Mouse (Mus musculus) T-helper 17 cell (primary cell): Measurements from ENCODE around the gene Dgcr2.

Experiments
- in situ Hi-C, 2 experiments: fragments of 300-600 bp; cut with MboI, MseI; formaldehyde crosslinking; loops; 1 replicate in 1 of 2; 2 replicates in 1 of 2; pipeline ENCODE4 v1.15.1; 2025; ENCODE audit warnings: high pct_unique_total_duplicates in 2 of 2

Dgcr2 gene

DNA sequence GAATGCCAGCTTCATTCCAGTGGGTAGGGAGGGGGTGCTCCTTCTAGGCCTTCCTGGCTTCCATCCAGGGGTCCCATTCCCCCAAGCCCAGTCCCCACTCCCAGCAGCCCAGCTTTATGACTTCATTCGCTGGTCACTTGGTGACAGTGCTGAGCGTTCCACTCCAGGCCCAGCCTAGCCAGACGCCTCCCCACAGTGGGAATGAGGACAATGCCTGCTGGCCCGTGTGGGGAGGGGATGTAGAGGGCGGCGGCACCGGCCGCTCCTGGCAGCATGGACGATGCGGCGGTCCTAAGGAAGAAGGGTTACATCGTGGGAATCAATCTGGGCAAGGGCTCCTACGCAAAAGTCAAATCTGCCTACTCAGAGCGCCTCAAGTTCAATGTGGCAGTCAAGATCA, at the start of gene Dgcr2, which contains the start of gene Tssk2:
Gene Dgcr2 (minus strand): TSS at position 101 of the 400 bp plus-strand sequence.
Gene Tssk2 (plus strand): TSS at position 176 of the 400 bp plus-strand sequence.
- in situ Hi-C loops: no loop called here

- in situ Hi-C loops: no loop called here
These were observed 46.9 kb upstream of the Dgcr2 start for GRCm38 (mm10) chr16:17945081-17945831.

DNA sequence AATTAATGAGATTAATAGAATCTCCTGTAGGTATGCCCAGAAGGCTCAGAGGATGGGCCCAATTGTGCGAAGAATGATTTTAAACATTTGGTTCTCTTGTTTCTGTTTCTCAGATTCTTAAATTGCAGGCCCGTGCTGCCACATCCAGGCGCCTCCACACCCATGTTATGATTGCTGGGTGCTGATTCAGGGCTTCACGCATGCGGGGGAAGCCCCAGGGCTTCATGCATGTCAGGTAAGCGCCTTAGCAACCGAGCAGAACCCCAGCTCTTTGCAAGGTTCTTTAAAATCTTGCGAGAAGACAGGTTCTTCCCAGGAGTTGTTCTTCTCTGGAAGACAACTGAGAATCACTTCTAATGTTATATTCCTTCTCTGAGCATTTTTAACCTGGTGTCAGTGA, 45.1 kb upstream of the Dgcr2 start:
- in situ Hi-C loops: no loop called here

- in situ Hi-C loops: no loop called here
These were observed 40.9 kb upstream of the Dgcr2 start for GRCm38 (mm10) chr16:17939255-17939751.

- in situ Hi-C loops: no loop called here
These were observed 40.5 kb upstream of the Dgcr2 start for GRCm38 (mm10) chr16:17938821-17939220.

DNA sequence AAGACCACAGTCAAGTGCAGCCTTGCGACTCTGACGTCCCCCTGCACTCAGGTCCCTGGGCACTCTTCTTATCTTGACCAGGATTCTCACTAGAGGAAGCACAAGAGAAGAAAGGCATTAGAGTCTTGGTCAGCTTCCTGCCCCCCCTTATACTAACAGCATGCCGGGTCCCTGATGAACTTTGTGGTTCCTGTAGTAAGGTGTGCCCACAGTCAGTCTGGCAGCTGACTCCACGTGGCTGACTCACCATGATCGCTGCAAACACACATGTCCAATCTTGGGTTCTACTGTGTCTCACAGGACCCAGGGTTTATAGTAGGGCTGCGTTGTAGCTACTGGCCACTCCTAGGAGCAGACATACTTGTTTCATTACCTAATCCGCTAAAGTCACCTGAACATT, 39.8 kb upstream of the Dgcr2 start:
- in situ Hi-C loops: no loop called here

GRCm38 (mm10) chr16:17936776-17937175, 38.4 kb upstream of the Dgcr2 start:
- in situ Hi-C loops: no loop called here

DNA sequence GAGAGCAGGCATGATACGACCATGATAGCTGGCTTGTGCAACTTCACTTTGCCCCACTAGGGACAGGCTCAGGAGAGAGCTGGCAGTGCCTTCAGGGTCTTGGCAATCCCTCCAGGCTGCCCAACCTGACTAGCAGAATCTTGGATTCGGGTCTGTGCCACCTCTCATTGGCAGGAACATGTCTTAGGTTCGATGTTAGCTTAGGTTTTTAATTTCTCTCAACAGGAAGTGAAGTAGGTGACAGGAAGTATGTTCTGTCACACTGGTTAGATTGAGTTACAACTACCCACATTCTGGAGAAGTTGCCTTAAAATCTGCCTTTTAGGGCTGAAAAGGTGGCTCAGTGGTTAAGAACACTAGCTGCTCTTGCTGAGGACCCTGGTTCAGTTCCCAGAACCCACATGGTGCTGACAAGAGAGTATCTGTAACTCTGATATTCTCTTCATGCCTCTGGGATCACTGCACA, 36.1 kb upstream of the Dgcr2 start:
- in situ Hi-C loops: no loop called here

- in situ Hi-C loops: no loop called here
These were observed 35.5 kb upstream of the Dgcr2 start for GRCm38 (mm10) chr16:17933594-17934444.

DNA sequence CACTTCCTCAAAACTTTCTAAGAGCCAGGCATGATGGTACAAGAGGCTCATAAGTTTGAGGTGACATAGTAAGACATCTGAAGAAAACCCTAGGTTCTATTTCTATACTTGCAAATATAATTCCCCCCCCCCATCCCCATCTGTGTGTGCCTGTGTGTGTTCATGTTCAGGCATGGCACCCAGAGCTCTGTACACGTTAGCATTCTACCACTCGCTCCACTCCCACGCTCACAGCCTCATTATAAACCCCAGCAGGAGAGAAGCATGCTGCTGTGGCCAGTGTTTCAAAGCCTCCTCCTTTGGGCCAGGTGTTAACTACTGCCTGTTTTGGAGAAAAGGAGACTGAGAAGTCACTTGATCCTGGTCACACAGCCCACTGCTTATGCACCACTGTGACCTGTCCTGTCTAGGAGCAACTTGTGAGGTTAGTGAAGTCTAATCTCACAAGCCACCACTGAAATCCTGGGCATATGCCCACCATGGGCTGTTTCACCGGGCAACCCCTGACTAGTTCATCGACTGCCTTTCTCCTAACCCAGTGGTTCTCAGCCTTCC, 33.6 kb upstream of the Dgcr2 start:
- in situ Hi-C loops: no loop called here

- in situ Hi-C loops: no loop called here
These were observed 31.3 kb upstream of the Dgcr2 start for GRCm38 (mm10) chr16:17929631-17930030.

- in situ Hi-C loops: no loop called here
These were observed 30.8 kb upstream of the Dgcr2 start for GRCm38 (mm10) chr16:17929211-17929610.

DNA sequence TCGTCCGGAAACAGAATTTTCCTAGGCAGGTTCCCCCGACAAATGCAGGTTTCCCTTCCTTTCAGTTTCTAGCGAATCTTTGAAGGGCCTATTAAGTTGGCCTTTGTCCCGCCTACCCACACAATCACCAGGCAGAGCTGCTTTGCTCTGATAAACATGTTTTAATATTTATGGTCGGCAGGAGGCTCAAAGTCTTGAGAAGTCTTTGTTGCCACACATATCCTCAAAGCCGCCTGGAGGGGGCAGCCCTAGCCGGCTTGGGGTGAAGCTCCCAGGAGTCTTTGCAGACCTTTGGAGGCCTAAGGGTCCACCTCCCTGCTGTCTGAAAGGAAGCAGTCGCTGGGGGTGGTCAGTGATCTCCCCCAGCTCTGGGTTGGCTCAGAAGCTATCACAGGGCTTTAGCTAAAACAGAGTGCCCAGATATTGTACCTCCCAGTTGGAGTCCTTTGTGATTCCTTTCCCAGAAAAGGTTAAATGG, 30.3 kb upstream of the Dgcr2 start:
- in situ Hi-C loops: no loop called here

- in situ Hi-C loops: no loop called here
These were observed 29.8 kb upstream of the Dgcr2 start, which contains the start of gene Slc25a1 for GRCm38 (mm10) chr16:17928087-17928580. Gene Slc25a1 (minus strand): TSS chr16:17928219.

GRCm38 (mm10) chr16:17927351-17928082, 29.2 kb upstream of the Dgcr2 start:
- in situ Hi-C loops: no loop called here

DNA sequence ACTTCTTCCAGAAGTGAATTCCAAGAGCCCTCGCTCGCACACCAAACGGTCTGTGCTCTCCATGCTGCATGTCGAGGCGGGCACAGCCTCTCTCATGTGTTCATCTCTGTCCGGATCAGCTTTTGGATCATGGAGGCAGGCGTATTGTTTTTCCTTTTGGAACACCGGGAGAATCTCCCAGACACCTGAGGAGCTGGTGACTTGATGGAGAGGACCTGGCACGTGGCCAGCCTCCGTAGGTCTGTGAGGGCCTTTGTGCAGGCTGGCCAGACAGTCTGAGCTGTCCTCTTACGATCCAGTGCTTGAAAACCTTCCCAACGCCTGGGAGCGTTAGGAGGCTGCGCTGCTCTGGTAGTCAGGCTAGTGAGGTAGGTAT, 23.8 kb upstream of the Dgcr2 start:
- in situ Hi-C loops: no loop called here

GRCm38 (mm10) chr16:17921325-17922162, 23.2 kb upstream of the Dgcr2 start:
- in situ Hi-C loops: no loop called here

GRCm38 (mm10) chr16:17920586-17920985, 22.2 kb upstream of the Dgcr2 start:
- in situ Hi-C loops: no loop called here

DNA sequence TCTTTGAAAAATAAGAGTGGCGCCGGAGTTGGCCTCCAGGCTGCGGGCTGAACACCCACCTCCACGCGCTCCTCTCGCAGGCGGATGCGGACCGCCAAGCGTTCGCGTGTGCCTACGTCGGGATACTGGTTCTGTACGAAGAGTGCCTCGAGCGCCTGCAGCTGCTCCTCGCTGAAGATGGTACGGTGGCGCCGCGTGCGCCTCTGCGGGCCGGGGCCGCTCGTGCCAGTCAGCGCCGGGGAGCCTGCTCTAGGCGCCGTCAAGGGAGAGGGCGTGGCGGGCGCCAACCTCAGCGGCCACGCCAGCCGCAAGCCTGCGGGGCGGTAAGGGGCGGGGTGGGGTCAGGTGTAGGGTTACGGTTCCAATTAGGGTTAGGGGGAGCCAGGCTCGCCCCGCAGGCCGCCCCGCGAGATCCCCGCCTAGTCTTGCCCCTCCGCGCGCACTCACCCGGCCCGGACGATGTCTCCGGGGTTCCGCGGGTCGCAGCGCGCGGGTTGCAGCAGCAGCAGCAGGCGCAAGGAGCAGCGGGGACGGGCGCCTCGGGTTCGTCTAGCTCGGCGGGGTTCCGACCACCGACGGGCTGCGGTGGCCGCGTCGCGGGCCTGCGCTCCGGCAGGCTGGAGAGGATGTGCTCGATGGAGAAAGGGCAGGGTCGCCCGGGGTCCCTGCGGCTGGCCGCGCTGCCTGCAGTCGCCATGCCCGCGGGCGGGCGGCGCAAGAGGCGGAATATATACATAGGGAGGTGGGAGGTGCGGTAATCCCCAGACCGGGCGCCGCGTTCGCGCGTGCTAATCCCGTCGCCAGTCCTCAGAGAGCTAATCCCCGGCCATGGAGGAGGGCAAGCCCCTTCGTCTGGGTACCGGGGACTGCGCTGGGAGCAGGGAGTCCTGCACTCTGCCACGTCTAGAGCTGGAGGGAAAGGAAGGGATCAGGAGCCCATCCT, 16.2 kb upstream of the Dgcr2 start, which contains the start of gene Gsc2:
Gene Gsc2 (minus strand): TSS at position 753 of the 943 bp plus-strand sequence.
- in situ Hi-C loops: loop anchor here in 1 of 2 experiments (5.0 kb wide), 1 partner anchor 707 kb away; the partner anchor contains the start of gene Rimbp3
